Mouse (Mus musculus) heart, postnatal 36 days (tissue): ENCODE results near the gene Tigd3. TPM values are rescaled to one million over a fixed set of nuclear protein-coding genes. Genes with fewer than 3 reads are reported as not detected.
"Not testable (repeated sequence)": the region's sequence is repeated elsewhere in the genome, so short reads cannot be mapped to it uniquely, and the experiment has no call there.

Experiments
- DNase-seq, 2 experiments: peaks; one replicate each; pipeline ENCODE4 v3.0.0; 2021 to 2022
- intact Hi-C: fragments of 180-260 bp; cut with DNase I; formaldehyde crosslinking; loops from one replicate; pipeline ENCODE4 v1.15.1; 2025
- total RNA-seq, 2 experiments: library from RNA; stranded (reverse); gene quantifications; 2 replicates each; pipeline ENCODE4 v1.2.3; 2021

The Tigd3 gene
- total RNA-seq, 2 experiments from 2014 or later, result 0.57 to 0.64 TPM

DNA sequence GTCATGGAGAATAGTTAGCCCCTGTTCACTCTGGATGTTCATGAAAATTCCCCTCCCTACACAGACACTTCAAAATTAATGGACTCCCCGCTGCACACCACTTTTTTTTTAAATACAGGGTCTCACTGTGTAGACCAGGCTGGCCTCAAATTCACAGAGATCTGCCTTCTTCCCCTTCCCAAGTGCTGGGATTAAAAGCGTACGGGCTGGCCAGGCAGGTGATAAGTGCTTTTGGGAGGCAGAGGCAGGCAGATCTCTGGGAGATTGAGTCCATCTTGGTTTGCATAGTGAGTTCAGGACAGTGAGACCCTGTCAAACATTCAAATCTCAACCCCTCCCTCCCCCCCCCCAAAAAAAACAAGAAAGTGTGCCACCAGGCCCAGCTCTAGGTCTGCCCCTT, 29.0 kb upstream of the Tigd3 start:
- no peak for DNase-seq
- intact Hi-C loops, result no loop called here

GRCm38 (mm10) chr19:5922119-5922942, 28.4 kb upstream of the Tigd3 start:
- peak; percentile 50 to 64 for DNase-seq
- intact Hi-C loops, result no loop called here

DNA sequence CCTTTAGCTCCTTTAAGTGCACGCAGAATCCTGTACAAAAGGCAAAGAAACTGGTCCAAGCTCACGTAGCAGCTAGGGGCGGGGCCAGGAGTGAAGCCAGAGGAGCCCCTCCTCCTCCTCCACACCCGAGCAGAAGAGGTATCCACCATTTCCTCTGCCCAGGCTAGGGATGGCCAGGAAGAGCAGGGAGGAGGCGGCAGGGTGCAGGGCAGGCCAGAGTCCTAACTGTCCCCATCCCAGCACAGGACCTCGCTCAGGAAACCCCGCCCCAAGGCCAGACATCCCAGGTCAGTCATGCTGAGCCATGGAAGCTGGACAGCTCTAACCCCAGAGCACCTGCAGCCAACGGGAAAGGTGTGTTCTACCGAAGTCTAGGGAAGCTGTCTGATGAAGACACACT, 27.8 kb upstream of the Tigd3 start:
- intact Hi-C loops, result no loop called here
- peak; percentile 33 to 50 for DNase-seq

GRCm38 (mm10) chr19:5913007-5913719, 19.2 kb upstream of the Tigd3 start, which contains the start of gene Dpf2:
Dpf2 (minus strand) TSS chr19:5913010.
- intact Hi-C loops, result loop anchor here (5.0 kb wide), 2 partner anchors 134 to 149 kb away; partner anchors contain the start of genes Syvn1 and Znhit2
- DNase-seq, result no peak

DNA sequence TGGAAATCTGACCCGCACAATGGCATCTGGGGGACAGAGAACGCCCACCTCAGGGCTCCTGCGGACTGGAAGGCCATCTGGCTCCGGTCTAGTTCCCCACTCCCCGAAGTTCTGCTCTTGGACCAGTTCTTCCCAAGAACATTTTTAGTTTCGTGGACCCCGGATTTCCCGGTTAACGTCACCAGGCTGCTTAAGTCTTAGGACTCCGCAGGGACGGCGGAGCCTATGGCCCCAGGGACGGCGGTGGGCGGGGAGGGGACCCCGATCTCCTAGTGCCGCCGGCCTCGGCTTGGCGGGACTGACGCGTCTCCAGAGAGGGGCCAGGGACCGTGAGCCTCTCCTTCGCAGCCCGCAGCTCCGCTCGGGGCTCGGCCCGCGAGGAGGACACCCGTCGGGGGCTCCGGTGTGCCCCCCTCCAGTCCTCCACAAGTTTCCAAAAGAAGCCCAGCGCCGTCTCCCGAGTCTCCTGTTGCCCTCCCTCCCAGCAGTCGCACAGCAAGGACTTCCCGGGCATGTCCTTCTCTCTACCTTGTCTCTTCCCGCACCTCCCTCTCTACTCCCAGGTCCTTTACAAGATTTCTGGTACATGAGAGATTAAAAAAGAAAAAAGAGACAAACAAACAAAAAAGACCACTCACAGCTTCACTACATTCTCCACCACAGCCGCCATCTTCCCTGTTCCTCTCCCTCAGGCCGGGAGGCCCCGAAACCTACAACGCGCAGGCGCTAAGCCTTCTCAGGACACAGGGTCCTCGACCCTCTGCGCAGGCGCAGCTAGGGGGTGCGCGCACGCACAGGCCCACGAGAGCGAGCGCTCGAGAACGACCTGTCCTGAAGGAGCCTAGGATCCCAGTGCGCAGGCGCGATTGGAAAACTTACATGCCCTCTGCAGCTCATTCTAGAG, 18.4 kb upstream of the Tigd3 start:
- DNase-seq, result peak; percentile 98 to 99
- intact Hi-C loops, result loop anchor here (5.0 kb wide), 2 partner anchors 135 to 150 kb away; partner anchors contain the start of genes Syvn1 and Znhit2

DNA sequence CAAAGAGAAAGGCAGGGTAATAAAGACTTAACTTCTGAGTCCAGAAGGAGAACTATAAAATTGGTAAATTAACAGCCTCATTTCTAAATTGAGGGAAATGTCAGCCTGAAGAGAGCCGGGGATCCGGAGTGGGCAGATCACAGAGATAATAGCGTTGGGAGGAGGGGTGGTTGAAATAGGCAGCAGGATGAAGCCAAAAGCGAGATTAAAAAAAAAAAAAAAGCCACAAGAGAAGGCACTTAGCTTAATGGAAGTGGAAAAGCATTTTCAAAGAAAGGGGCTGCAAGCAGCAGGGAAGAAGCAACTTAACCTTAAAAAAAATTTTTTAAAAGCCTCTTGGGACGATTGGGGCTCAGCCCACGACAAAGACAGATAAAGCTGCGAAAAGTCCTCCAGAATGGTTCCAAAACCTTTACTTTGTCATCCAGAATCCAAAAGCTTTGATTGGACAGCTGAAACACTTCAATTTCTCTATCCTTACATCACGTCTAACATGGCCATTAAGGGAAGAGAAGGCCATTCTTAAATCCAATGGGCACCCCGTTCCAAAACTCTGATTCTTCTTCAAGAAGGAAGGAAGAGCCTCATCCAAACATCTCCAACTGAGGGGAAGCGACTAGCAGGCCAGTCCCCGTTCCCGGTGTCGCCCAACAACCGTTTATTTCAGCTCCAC, 17.6 kb upstream of the Tigd3 start:
- no peak for DNase-seq
- intact Hi-C loops, result loop anchor here (5.0 kb wide), 2 partner anchors 136 to 151 kb away; partner anchors contain the start of genes Syvn1 and Znhit2

DNA sequence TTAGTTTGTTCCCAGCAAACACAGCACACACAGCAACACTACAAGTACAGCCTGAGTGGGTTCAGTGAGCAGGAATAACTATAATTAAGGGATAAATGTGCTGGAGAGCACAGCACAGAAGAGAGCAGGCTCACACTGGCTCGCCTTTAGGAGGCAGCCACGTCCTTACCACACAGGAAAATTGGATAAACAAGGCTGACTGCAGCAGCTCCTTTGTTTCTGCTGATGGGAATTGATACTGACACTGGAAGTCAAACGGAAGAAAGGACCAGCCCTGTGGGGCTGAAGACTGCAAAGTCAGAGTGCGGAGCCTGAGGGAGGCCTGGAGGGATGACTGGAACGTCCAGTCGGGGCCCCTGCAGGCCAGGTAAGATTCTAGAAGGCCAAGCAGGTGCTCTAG, 16.3 kb upstream of the Tigd3 start:
- DNase-seq, result no peak
- intact Hi-C loops, result loop anchor here (5.0 kb wide), 2 partner anchors 137 to 152 kb away; partner anchors contain the start of genes Syvn1 and Znhit2

GRCm38 (mm10) chr19:5907275-5907674, 13.3 kb upstream of the Tigd3 start:
- no peak for DNase-seq
- intact Hi-C loops, result no loop called here

DNA sequence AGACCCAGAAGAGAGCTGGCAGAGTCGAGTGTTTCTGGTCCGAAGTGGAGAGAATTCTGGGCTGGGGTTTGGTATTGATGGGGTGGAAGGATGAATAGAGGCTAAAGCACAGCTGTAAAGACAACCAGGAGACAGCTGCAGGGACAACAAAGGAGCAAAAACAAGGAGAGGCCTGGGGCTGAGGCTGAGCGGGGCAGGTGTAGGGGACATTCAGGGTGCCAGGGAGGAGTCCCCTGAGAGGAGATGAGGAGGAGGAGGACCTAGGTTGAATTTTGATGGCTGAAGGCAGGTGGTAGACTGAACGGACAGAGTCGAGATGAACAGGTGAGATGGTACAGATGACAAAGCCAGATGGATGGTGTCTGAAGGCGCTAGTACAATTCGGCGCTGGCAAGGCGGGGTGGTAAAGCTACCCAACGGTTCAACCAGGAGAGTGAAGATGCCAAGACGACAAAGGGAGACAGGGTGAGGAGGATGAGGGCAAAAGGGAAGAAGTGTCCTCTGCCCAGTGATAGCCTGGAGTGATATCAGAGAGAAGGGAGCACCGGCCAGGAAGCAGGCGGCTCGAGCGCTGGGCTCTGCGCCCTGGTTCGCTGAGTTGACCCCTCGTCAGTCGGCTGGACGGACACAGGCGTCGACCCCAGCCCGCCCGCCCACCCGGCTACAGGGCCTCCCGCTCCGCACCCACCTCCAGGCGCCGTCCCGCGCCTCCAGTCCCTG, 507 bp downstream of the Tigd3 start:
- intact Hi-C loops, result no loop called here
- DNase-seq, result no peak

DNA sequence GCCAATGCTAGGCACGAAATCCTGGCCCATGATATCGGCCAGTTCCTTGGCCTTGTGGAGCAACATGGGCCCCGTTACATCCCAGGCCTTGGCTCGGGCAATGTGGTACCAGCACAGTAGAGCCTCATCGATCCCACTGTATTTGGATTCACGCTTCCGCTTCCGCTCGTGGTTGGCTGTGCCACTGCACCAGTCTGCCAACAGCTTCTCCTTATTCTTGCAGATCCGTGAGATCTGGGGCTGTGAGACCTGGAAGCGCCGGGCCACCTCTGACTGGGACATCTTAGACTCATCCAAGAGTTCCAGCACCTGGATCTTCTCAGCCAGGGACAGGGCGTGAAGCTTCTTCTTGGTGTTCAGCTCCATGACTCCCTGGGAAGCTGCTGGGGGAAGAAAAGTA, 1.2 kb downstream of the Tigd3 start:
- intact Hi-C loops, result no loop called here
- no peak for DNase-seq

DNA sequence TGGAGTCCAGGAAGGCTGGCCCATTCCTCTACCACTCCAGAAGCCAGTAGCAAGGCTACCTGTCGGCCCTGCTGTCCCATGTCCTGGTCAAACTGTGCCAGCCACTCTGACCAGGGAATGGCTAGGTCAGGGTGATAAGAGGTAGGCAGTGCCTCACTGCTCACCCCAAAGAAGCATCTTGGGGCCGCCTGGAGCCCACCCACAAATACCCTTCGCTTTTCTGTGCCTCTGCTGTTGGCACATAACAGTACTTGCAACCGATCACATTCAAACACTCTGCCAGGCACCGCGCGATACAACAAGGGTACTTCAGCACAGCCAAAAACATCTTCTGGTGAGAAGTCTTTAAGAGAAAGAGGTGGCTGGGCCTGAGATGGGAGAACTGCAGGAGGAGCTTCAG, 1.7 kb downstream of the Tigd3 start:
- intact Hi-C loops, result no loop called here
- DNase-seq, result no peak

DNA sequence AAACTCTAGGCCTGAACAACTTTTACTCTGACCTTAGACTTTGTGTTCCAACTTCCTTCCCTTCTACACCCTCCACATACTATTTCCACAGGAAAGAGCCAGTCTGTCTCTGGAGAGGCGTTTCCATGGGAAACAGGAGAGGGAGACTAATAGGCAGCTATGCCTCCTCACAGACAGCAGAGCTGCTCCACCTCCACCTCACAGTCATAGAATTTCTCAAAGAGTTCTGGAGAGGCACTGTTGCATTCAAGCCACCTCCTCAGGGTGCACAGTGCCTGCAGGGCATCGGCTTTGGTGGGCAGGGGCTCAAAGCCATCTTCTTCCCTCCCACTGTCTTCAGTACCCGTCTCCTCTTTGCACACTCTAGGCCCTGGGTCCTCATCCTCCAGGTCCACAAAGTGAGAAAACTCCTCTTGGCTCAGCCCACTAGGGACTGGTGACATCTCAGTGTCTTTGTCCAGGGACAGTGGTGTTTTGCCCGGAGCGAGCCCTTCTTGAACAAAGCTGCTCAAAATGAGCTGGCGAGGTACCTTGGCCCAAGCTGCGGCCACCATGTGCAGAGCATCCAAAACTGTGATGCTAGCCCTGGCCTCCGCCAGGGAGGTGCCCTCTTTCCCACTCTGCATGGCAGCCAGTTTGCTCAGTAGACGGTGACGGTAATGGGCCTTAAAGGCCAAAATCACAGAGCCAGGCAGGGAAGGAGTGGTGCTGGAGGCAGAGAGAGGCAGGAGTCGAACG, 2.3 kb downstream of the Tigd3 start:
- intact Hi-C loops, result no loop called here

DNA sequence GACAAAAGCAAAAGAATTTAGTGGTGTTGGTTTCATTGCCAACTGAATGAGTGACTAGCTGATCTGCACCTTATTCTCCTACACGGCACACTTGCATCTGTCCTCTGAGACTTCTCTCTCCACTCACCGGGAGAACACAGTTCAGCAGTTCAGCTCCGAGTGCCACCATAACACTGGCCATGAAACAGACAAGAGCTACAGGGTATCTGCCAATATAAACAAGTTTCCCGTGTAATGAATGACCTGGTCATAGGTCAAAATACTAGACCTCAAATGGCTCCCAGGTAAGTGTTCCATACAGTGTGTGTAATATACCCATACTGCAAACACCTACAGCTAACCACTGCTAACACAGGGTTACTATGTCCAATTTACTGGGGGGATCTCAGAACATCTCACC, 4.7 kb downstream of the Tigd3 start:
- intact Hi-C loops, result no loop called here
- no peak for DNase-seq

More for the DNA sequence above, 2.3 kb downstream of the Tigd3 start:
- DNase-seq, result no peak

DNA sequence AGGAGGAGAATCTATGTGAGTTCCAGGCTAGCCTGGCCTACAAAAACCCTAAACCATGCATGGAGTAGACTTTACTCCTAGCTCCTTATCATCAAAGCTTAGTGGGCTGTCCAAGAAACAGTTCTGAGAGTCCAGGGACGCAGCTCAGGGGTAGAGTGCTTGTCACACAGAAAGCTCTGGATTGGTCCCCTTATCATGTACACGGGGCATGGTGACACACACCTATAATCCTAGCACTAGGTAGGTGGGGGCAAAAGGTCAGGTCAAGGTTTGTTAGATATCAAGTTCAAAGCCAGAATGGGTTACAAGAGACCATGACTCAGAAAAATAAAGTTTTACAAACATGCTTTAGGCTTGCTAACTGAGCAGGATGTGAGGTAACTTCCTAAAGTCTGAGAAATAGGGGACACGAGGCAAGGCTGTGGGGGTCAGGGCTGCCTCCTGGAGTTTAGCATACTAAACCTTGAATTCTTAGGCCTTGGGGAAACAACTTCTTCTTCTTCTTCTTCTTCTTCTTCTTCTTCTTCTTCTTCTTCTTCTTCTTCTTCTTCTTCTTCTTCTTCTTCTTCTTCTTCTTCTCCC, 6.6 kb downstream of the Tigd3 start:
- intact Hi-C loops, result no loop called here

DNA sequence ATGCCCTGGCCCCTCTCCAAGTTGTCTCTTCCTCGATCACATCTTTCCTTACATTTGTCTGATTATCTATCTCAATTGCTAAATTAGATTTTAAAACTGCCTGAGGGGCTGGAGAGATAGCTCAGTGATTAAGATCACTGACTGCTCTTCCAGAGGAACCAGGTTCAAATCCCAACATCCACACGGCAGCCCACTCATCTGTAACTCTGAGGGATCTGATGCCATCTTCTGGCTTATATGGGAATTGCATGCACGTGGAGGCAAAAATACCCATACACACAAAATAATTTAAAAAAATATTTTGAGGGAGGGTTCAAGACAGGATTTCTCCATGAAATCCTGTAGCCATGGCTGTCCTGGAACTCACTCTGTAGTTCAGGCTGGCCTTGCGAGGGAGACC, 8.1 kb downstream of the Tigd3 start:
- no peak for DNase-seq
- intact Hi-C loops, result no loop called here

More for the DNA sequence above, 6.6 kb downstream of the Tigd3 start:
- no peak for DNase-seq

DNA sequence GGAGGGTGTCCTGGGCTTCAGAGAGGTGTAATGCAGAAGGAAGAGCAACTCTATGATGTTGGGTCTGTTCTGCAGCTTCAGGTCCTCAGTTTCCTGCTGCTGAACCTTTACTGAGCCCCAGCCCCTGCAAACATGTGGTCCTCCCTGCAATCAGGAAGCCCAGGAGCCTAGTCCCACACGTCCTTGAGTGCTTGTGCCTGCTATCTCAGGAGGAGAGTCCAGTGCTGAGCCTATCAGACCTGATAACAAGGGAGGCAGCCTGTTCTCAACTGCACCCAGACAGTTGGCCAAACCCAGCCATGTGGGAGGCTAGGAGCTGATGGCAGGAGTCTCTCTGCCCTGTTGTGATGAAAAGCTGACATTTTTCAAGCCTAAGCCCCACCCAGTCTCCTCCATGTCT, 10.0 kb downstream of the Tigd3 start:
- no peak for DNase-seq
- intact Hi-C loops, result no loop called here

- intact Hi-C loops, DNase-seq: not testable (repeated sequence)
Observed at GRCm38 (mm10) chr19:5882079-5882478, 11.9 kb downstream of the Tigd3 start.

DNA sequence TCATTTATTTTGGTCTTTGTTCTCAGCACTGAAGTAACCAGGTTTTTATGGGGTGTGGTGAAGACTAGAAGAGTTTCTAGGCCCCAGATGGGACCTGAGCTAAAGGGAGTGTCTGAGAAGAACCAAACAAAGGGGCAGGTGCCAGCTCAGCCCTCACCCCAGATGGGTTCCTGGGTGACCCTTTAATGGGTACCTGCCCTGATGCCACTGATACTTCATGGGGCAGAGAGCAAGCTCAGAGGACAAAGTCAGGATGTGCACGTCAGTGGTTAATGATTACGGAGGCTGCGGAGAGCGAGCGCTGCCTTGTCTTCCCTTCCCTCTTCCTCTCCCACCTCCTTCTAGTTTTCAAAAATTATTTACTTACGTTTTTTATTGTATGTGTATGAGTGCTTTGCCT, 12.8 kb downstream of the Tigd3 start:
- intact Hi-C loops, result no loop called here
- no peak for DNase-seq
